Mouse (Mus musculus): ENCODE data around the gene Ubc. TPM values are rescaled to one million over a fixed set of nuclear protein-coding genes. Genes with fewer than 3 reads are reported as not detected.
A peak's percentile ranks its signal among the peaks of the same experiment; 100 is the strongest.
"Not testable (repeated sequence)": the region's sequence is repeated elsewhere in the genome, so short reads cannot be mapped to it uniquely, and the experiment has no call there.

Ubc gene
- 100 to 1,000 TPM; 810 to 811 TPM for total RNA-seq (2021)

DNA sequence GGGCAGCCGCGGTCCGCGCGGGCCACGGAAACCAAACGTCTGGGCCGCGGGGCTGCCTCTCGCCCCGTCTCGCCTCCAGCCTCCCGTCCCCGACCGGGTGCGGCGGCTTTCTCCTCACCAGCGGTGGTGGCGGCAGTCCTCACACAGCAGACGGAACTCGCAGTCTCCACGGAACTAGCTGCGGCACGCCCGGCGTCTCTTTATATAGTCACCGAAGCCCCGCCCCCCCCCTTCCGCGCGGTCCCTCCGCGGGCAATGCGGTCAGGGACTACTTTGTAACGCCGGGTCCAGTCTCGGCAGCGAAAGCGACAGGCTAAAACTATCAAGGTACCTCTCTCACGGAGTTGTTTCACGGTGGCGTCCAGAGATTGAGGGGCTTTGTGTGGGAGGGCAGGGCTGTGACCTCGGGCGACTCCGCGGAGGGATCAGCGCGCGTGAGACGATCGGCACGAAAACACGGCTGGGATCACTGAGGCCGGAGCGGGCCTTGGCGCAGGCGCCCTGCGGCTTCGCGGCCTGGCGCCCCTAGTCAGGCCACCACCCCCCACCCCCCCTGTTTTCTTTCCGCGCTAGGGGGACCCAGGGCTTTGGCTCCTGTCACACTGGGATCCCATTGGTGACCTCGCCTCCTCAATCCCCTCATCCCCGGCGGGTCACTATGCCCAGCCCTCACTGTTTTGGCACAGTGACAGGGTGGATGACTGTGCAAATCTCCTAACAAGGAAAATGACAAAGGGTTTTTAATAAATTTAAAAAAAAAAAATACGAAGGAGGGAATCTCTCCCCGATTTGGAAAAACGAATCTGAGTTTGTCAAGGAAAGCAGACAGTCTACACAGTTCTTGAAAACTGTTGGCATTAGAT lies at the start of gene Ubc:
Gene Ubc, minus strand, starts transcription at position 624 of the 863 bp plus-strand sequence.
- intact Hi-C loops (cut with DNase I), result loop anchor here (2.0 kb wide), 1 partner anchor 15 kb away; no protein-coding TSS in a partner anchor
- peak; percentile 83 to 85 for DNase-seq (ENCODE audit: low spot score in 2 of 2)

- intact Hi-C loops (cut with DNase I); DNase-seq (ENCODE audit: low spot score in 2 of 2): not testable (repeated sequence)
Measured at GRCm38 (mm10) chr5:125434347-125434746, 44.3 kb upstream of the Ubc start.

- DNase-seq (ENCODE audit: low spot score in 2 of 2), result peak; percentile 90 to 96
- intact Hi-C loops (cut with DNase I), result no loop called here
Measured at GRCm38 (mm10) chr5:125433793-125434337, 43.9 kb upstream of the Ubc start, which contains the start of gene Dhx37. TSS of gene Dhx37 (minus strand) at chr5:125434121.

DNA sequence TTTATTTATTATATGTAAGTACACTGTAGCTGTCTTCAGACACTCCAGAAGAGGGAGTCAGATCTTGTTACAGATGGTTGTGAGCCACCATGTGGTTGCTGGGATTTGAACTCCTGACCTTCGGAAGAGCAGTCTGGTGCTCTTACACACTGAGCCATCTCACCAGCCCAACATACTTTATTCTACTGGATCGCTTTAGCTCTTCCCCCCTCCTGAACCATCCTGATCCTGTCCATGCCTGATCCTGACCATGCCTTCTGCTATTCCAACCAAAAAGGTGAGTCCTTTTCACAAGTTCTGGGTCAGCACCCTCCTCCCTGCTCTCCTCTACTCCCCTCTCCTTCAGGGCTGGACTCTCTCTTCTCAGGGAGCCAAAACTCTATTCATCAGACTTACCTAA lies 42.3 kb upstream of the Ubc start:
- intact Hi-C loops (cut with DNase I); DNase-seq (ENCODE audit: low spot score in 2 of 2): not testable (repeated sequence)

- intact Hi-C loops (cut with DNase I), result no loop called here
- DNase-seq (ENCODE audit: low spot score in 2 of 2), result no peak
Measured at GRCm38 (mm10) chr5:125426343-125426742, 36.3 kb upstream of the Ubc start.

DNA sequence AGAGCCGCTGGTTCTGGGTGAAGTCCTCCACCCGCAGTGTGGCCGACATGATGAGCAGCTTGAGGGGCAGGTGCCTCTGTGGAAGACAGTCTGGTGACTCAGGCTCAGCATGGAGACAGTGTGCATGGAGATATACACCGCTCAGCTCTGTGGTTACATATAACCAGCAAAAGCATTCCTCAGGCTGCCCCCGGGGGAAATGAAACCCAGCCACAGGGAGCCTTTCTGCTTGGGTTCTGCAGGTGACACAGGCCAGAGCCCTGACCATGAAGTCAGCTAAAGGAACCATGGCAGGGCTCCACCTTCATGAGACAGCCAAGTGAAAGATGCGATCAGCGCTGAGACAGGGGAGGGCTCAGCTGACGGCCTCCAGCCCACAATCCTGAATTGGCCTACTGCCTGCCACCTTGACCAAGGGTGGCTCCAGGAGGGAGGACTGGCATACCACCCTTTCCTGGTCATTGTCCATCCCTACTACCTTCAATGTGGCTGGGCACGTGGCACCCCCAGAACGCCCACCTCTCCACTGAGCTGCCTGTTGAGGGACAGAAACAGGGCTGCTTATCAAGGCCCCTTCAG lies 35.8 kb upstream of the Ubc start:
- DNase-seq (ENCODE audit: low spot score in 2 of 2), result no peak
- intact Hi-C loops (cut with DNase I), result no loop called here

GRCm38 (mm10) chr5:125419124-125419523 lies 29.1 kb upstream of the Ubc start:
- intact Hi-C loops (cut with DNase I), result no loop called here
- no peak for DNase-seq (ENCODE audit: low spot score in 2 of 2)

GRCm38 (mm10) chr5:125418636-125419035 lies 28.6 kb upstream of the Ubc start:
- DNase-seq (ENCODE audit: low spot score in 2 of 2), result no peak
- intact Hi-C loops (cut with DNase I), result no loop called here

DNA sequence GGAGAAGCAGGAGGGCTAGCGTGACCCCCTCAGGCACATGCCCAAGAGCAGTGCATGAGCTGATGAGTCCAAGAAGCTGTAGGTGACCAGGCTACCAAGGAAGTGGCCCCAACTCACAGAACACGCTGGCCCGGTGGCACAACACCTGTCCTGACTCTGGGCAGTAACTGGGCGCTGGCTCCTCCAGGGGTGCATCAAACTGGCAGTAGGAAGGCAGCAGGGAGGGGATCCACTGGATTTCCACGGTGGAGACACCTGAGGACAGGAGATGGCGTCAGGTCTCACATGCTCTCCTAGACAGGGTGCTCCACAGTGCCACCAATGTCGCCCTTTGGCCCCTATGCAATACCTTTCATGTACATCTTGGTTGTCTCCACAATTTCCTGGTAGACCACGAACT lies 26.2 kb upstream of the Ubc start:
- no peak for DNase-seq (ENCODE audit: low spot score in 2 of 2)
- intact Hi-C loops (cut with DNase I), result no loop called here

GRCm38 (mm10) chr5:125413763-125414162 lies 23.8 kb upstream of the Ubc start:
- no peak for DNase-seq (ENCODE audit: low spot score in 2 of 2)
- intact Hi-C loops (cut with DNase I), result loop anchor here (2.0 kb wide), 1 partner anchor 45 kb away; no protein-coding TSS in a partner anchor

GRCm38 (mm10) chr5:125412536-125412935 lies 22.5 kb upstream of the Ubc start:
- DNase-seq (ENCODE audit: low spot score in 2 of 2), result not testable (repeated sequence)
- intact Hi-C loops (cut with DNase I), result loop anchor here (2.0 kb wide), 1 partner anchor 46 kb away; no protein-coding TSS in a partner anchor

GRCm38 (mm10) chr5:125411972-125412530 lies 22.0 kb upstream of the Ubc start:
- intact Hi-C loops (cut with DNase I), result loop anchor here (2.0 kb wide), 1 partner anchor 47 kb away; no protein-coding TSS in a partner anchor

GRCm38 (mm10) chr5:125409348-125410090 lies 19.5 kb upstream of the Ubc start:
- peak; percentile 56 to 72 for DNase-seq (ENCODE audit: low spot score in 2 of 2)
- intact Hi-C loops (cut with DNase I), result no loop called here

More at GRCm38 (mm10) chr5:125411972-125412530, 22.0 kb upstream of the Ubc start:
- DNase-seq (ENCODE audit: low spot score in 2 of 2), result peak; percentile 65 to 67

- DNase-seq (ENCODE audit: low spot score in 2 of 2), result peak; percentile 89 to 95
- intact Hi-C loops (cut with DNase I), result no loop called here
Measured at GRCm38 (mm10) chr5:125408842-125409241, 18.8 kb upstream of the Ubc start.

DNA sequence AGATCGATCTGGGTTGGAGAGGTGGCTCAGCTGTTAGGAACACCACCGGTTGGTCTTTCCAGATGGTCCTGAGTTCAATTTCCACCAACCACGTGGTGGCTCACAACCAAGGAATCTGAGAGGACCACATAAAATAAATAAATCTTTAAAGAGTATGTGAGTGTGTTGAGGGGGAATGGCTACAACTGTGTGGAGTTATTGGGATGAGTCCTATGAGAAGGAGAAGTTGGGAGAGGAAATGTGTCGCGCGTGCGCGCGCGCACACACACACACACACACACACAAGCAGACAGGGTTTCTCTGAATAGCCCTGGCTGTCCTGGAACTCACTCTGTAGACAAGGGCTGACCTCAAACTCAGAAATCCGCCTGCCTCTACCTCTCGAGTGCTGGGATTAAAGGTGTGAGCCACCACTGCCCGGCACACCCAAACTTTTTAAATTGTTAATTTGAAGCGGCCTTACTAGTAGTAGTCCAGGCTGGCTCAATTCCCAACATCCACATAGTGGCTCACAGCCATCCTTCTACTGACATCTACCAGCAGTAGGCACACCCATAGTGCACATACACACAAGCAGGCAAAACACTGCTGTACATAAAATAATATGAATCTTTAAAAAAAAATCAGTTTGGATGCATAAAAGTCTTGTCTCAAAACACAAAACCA lies 18.0 kb upstream of the Ubc start:
- intact Hi-C loops (cut with DNase I), result no loop called here
- DNase-seq (ENCODE audit: low spot score in 2 of 2), result no peak

- intact Hi-C loops (cut with DNase I), result no loop called here
Measured at GRCm38 (mm10) chr5:125407020-125407830, 17.2 kb upstream of the Ubc start.

DNA sequence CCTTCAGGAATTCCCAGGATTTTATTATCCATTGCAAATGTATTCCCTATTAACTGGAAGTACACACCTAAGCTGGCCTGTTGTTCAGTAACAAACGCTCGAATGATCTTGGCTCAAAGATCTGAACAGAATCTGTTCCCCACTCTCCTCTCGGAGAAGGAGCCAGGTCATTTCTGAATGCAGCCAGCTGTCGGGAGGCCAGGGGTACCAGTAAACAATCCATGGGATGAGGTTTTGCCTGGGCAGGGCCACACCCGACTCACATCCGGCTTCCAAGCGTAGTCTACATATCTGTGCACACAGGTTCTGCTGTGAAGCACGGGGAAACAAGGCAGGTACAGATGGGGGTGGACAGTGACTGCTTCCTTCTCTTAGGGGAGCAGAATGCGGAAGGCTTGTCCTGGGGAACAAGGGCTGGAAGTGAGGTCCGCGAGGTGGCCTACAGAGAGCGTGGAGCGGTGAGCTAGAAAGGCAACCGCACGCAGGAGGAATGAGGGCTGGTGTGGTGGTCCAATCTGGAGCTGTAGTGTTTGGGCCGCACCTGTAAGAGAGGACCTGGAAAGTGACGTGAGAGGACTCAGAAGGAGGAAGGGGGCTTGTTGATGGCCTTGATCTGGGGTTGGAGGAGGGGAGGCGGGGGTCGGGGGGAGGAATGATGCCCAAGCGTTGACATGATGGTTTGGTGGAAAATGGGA lies 16.5 kb upstream of the Ubc start:
- intact Hi-C loops (cut with DNase I), result no loop called here
- DNase-seq (ENCODE audit: low spot score in 2 of 2), result peak; percentile 67 to 71

More at GRCm38 (mm10) chr5:125407020-125407830, 17.2 kb upstream of the Ubc start:
- DNase-seq (ENCODE audit: low spot score in 2 of 2), result no peak

Data from left cerebral cortex, postnatal 25 days (tissue).